Mouse (Mus musculus) liver, embryonic 11.5 days (tissue): ENCODE measurements around the gene Alpl. TPM values are rescaled to one million over a fixed set of nuclear protein-coding genes. Genes with fewer than 3 reads are reported as not detected.

Experiments used
- ATAC-seq: fragments of 200-750 bp; cut with Nextera tagmentation; replicated peaks from 2 replicates; pipeline ENCODE4 v1.8.0; 2017; ENCODE audit warnings: moderate number of reproducible peaks, mild to moderate bottlenecking, moderate TSS enrichment, moderate library complexity; ENCODE audit not compliant: low FRiP score
- DNase-seq: peaks from one replicate; pipeline ENCODE4 v3.0.0-alpha.2; 2017; ENCODE audit warnings: low spot score
- H3K27ac ChIP-seq: fragments of 300-500 bp; sonication (generic); 2 replicates; pipeline ENCODE4 v1.5.1; 2014; ENCODE audit warnings: mild to moderate bottlenecking, low read depth, low read length, control low read depth
- H3K27me3 ChIP-seq: fragments of 300-500 bp; sonication (generic); replicated peaks from 2 replicates; pipeline ENCODE4 v1.6.1; 2014; ENCODE audit warnings: low read length, mixed read lengths; ENCODE audit not compliant: control insufficient read depth, insufficient read depth
- H3K36me3 ChIP-seq: fragments of 300-500 bp; sonication (generic); 2 replicates; pipeline ENCODE4 v1.6.1; 2014; ENCODE audit warnings: mild to moderate bottlenecking, low read length, moderate library complexity, mixed read lengths; ENCODE audit not compliant: control insufficient read depth, insufficient read depth
- H3K4me1 ChIP-seq: fragments of 300-500 bp; sonication (generic); replicated peaks from 2 replicates; pipeline ENCODE4 v1.6.1; 2014; ENCODE audit warnings: low read length, mixed read lengths; ENCODE audit not compliant: control insufficient read depth, insufficient read depth
- H3K4me2 ChIP-seq: fragments of 300-500 bp; sonication (generic); 2 replicates; pipeline ENCODE4 v1.6.1; 2014; ENCODE audit warnings: mild to moderate bottlenecking, control low read depth, moderate library complexity
- H3K4me3 ChIP-seq: fragments of 300-500 bp; sonication (generic); 2 replicates; pipeline ENCODE4 v1.5.1; 2014; ENCODE audit warnings: low read depth, low read length, control low read depth
- H3K9ac ChIP-seq: fragments of 300-500 bp; sonication (generic); 2 replicates; pipeline ENCODE4 v1.6.1; 2014; ENCODE audit warnings: low read depth, low read length, control low read depth
- H3K9me3 ChIP-seq: fragments of 300-500 bp; sonication (generic); 2 replicates; pipeline ENCODE4 v1.6.1; 2016; ENCODE audit warnings: low read length, inconsistent platforms, mixed read lengths; ENCODE audit not compliant: control insufficient read depth
- WGBS: fragments of 180-500 bp; shearing (Covaris S2); extraction: QIAGEN DNeasy Blood & Tissue Kit; methylation state at CpG from one replicate; pipeline ENCODE4 v1.1.7; 2014; 5-methylcytosine and 5-hydroxymethylcytosine counted together
- polyA plus RNA-seq: library from polyadenylated mRNA; unstranded; fragments of >200 nt; fragmentation: Nextera tagmentation; extraction: Ambion mirVana; gene quantifications from 2 replicates; pipeline ENCODE4 v1.2.1, GENCODE M21; 2014

Alpl gene
- polyA plus RNA-seq, 1 experiment from 2014 or later = 5.7 TPM

- Histone ChIP-seq H3K4me3 (no peak overlapping the region), H3K4me2 (no peak overlapping the region), H3K4me1 (no peaks in the 10 kb centered on the region), H3K27ac (no peak overlapping the region), H3K27me3 (peaks cover 8% of the 10 kb centered on the region), H3K9ac (no peak overlapping the region), H3K36me3 (no peaks in the 10 kb centered on the region), H3K9me3 (no peaks in the 10 kb centered on the region)
- DNase-seq (no peak), ATAC-seq (no peak)
- 75% methylated on average over 16 of the region's 16 CpGs for WGBS
Observed at GRCm38 (mm10) chr4:137772438-137773056, 23.6 kb downstream of the Alpl start.

GRCm38 (mm10) chr4:137771749-137772148 is 24.4 kb downstream of the Alpl start:
- Histone ChIP-seq H3K4me1 (no peaks in the 10 kb centered on the region), H3K36me3 (no peaks in the 10 kb centered on the region), H3K27me3 (peaks cover 8% of the 10 kb centered on the region), H3K9ac (no peak overlapping the region), H3K4me2 (no peak overlapping the region), H3K27ac (no peak overlapping the region), H3K4me3 (no peak overlapping the region), H3K9me3 (no peaks in the 10 kb centered on the region)
- DNase-seq = no peak
- WGBS = 49% methylated on average over 3 of the region's 3 CpGs
- no peak for ATAC-seq

GRCm38 (mm10) chr4:137770901-137771612 is 25.1 kb downstream of the Alpl start:
- WGBS = 64% methylated on average over 14 of the region's 14 CpGs
- H3K4me1 ChIP-seq = peaks cover 4% of the 10 kb centered on the region
- no peak overlapping the region for H3K9ac ChIP-seq
- H3K4me3 ChIP-seq = no peak overlapping the region
- DNase-seq (no peak), ATAC-seq (no peak)
- no peaks in the 10 kb centered on the region for H3K9me3 ChIP-seq
- H3K27me3 ChIP-seq = peaks cover 8% of the 10 kb centered on the region
- no peak overlapping the region for H3K4me2 ChIP-seq
- no peaks in the 10 kb centered on the region for H3K36me3 ChIP-seq
- no peak overlapping the region for H3K27ac ChIP-seq

- Histone ChIP-seq H3K4me2 (no peak overlapping the region), H3K4me1 (peaks cover 13% of the 10 kb centered on the region), H3K36me3 (no peaks in the 10 kb centered on the region), H3K9me3 (no peaks in the 10 kb centered on the region), H3K9ac (no peak overlapping the region), H3K27ac (no peak overlapping the region), H3K4me3 (no peak overlapping the region), H3K27me3 (peaks cover 8% of the 10 kb centered on the region)
- ATAC-seq = no peak
- 46% methylated on average over 7 of the region's 7 CpGs for WGBS
- DNase-seq = no peak
Observed at GRCm38 (mm10) chr4:137769635-137770034, 26.5 kb downstream of the Alpl start.

GRCm38 (mm10) chr4:137768831-137769230 is 27.4 kb downstream of the Alpl start:
- Histone ChIP-seq H3K4me1 (peaks cover 13% of the 10 kb centered on the region), H3K9ac (no peak overlapping the region), H3K27me3 (peaks cover 8% of the 10 kb centered on the region), H3K4me2 (no peak overlapping the region), H3K4me3 (no peak overlapping the region), H3K9me3 (no peaks in the 10 kb centered on the region), H3K27ac (no peak overlapping the region), H3K36me3 (no peaks in the 10 kb centered on the region)
- 76% methylated on average over 6 of the region's 6 CpGs for WGBS
- no peak for ATAC-seq
- DNase-seq = no peak

GRCm38 (mm10) chr4:137768381-137768780 is 27.8 kb downstream of the Alpl start:
- Histone ChIP-seq H3K27ac (no peak overlapping the region), H3K36me3 (no peaks in the 10 kb centered on the region), H3K9me3 (no peaks in the 10 kb centered on the region), H3K27me3 (peaks cover 8% of the 10 kb centered on the region), H3K4me2 (no peak overlapping the region), H3K4me1 (peaks cover 13% of the 10 kb centered on the region), H3K9ac (no peak overlapping the region), H3K4me3 (no peak overlapping the region)
- DNase-seq = no peak
- ATAC-seq = no peak
- WGBS = 70% methylated on average over 5 of the region's 5 CpGs

- 30% methylated on average over 5 of the region's 5 CpGs for WGBS
- peaks cover 6% of the 10 kb centered on the region; the same call in 1 of the 2 replicates for H3K27me3 ChIP-seq
- H3K4me2 ChIP-seq = no peak overlapping the region
- H3K4me3 ChIP-seq = no peak overlapping the region
- H3K9me3 ChIP-seq = no peaks in the 10 kb centered on the region
- no peak for ATAC-seq
- DNase-seq = no peak
- H3K27ac ChIP-seq = no peak overlapping the region
- H3K4me1 ChIP-seq = peaks cover 13% of the 10 kb centered on the region
- H3K9ac ChIP-seq = no peak overlapping the region
- H3K36me3 ChIP-seq = no peaks in the 10 kb centered on the region
Observed at GRCm38 (mm10) chr4:137766365-137766764, 29.8 kb downstream of the Alpl start.

- peaks cover 13% of the 10 kb centered on the region for H3K4me1 ChIP-seq
- peaks cover 5% of the 10 kb centered on the region; the same call in 1 of the 2 replicates for H3K27me3 ChIP-seq
- H3K9me3 ChIP-seq = no peaks in the 10 kb centered on the region
- H3K9ac ChIP-seq = no peak overlapping the region; the same call in 1 of the 2 replicates
- no peaks in the 10 kb centered on the region for H3K36me3 ChIP-seq
- ATAC-seq (no peak), DNase-seq (no peak)
- H3K4me2 ChIP-seq = no peak overlapping the region
- H3K27ac ChIP-seq = no peak overlapping the region
- H3K4me3 ChIP-seq = no peak overlapping the region
- WGBS = 56% methylated on average over 7 of the region's 7 CpGs
Observed at GRCm38 (mm10) chr4:137765554-137765971, 30.6 kb downstream of the Alpl start.

GRCm38 (mm10) chr4:137764621-137765020 is 31.6 kb downstream of the Alpl start:
- Histone ChIP-seq H3K4me1 (peaks cover 13% of the 10 kb centered on the region), H3K9me3 (no peaks in the 10 kb centered on the region), H3K9ac (no peak overlapping the region), H3K27me3 (no peaks in the 10 kb centered on the region), H3K4me3 (no peak overlapping the region), H3K36me3 (no peaks in the 10 kb centered on the region), H3K4me2 (no peak overlapping the region), H3K27ac (no peak overlapping the region)
- ATAC-seq (no peak), DNase-seq (no peak)
- 81% methylated on average over 3 of the region's 3 CpGs for WGBS
